12 mouse cellular contexts compared by ENCODE assay signal in genomic region chr4:139432966-139433765, GRCm38 (mm10).
DNase-seq lines count a peak whose midpoint lies in the region; ATAC-seq and TF ChIP-seq lines count a peak whose summit lies in the region.
"Had no signal": no experiment of that assay in that cellular context is flagged by ENCODE, and none has a peak within 500 bp of the region (broad histone marks: within the 10 kb centered on the region; RNA-seq: fewer than 3 reads in every experiment).

No protein-coding gene starts in this region.

- peak; percentile 88 for TF ChIP-seq EP300 in lung, postnatal 0 days (IDR thresholded peaks at IDR 0.05)

- H3K4me2 ChIP-seq in heart, embryonic 14.5 days (ENCODE audit: low read length) = 0 out of 2 replicates have a peak overlapping the region, but pooled peaks have one; percentile 19
- H3K4me2 ChIP-seq in lung, postnatal 0 days (replicated peaks; ENCODE audit: low read depth, low read length) = no peak overlapping the region
- no peak overlapping the region for H3K4me2 ChIP-seq in midbrain, embryonic 13.5 days (replicated peaks)
- H3K4me2 ChIP-seq in midbrain, embryonic 16.5 days (ENCODE audit: low read length) = no peak overlapping the region
- H3K4me2 ChIP-seq: neural tube, embryonic 12.5 days had no signal

- peak; percentile 55; the same call in 1 of the 2 replicates for ATAC-seq in heart, embryonic 14.5 days (ENCODE audit: insufficient number of reproducible peaks, insufficient read depth, low FRiP score, low read depth)
- peak; percentile 76 for ATAC-seq in lung, postnatal 0 days
- ATAC-seq in CD4-positive, CD25-positive, alpha-beta regulatory T cell, adult 4 months = no peak
- ATAC-seq in midbrain, embryonic 13.5 days = no peak
- no peak for ATAC-seq in midbrain, embryonic 16.5 days
- ATAC-seq: forebrain, postnatal 0 days had no signal

- peaks cover 95% of the 10 kb centered on the region for H3K36me3 ChIP-seq in heart, embryonic 14.5 days (ENCODE audit: control insufficient read depth, insufficient read depth, low read length)
- H3K36me3 ChIP-seq in lung, postnatal 0 days (ENCODE audit: insufficient read depth, low read length) = peaks cover 71% of the 10 kb centered on the region
- peaks cover 100% of the 10 kb centered on the region for H3K36me3 ChIP-seq in midbrain, embryonic 13.5 days
- peaks cover 63% of the 10 kb centered on the region for H3K36me3 ChIP-seq in midbrain, embryonic 16.5 days (ENCODE audit: control insufficient read depth, insufficient read depth, low read length)

- peak overlapping the region; percentile 92 for H3K27ac ChIP-seq in heart, embryonic 14.5 days (replicated peaks in 1 of 2; ENCODE audit: control insufficient read depth in 1 of 2, insufficient read depth in 1 of 2, low read depth in 2 of 2, low read length in 2 of 2)
- peak overlapping the region; percentile 74 for H3K27ac ChIP-seq in lung, postnatal 0 days (ENCODE audit: low read length)
- H3K27ac ChIP-seq in midbrain, embryonic 13.5 days = no peak overlapping the region
- no peak overlapping the region for H3K27ac ChIP-seq in midbrain, embryonic 16.5 days (ENCODE audit: low read length)
- H3K27ac ChIP-seq: liver, embryonic 14.5 days; neural tube, embryonic 12.5 days had no signal

- H3K4me3 ChIP-seq in heart, embryonic 14.5 days (ENCODE audit: control insufficient read depth in 1 of 2, insufficient read depth in 1 of 2, low read depth in 1 of 2, low read length in 2 of 2) = no peak overlapping the region
- no peak overlapping the region for H3K4me3 ChIP-seq in lung, postnatal 0 days (ENCODE audit: low read depth, low read length)
- no peak overlapping the region for H3K4me3 ChIP-seq in midbrain, embryonic 13.5 days (replicated peaks)
- no peak overlapping the region for H3K4me3 ChIP-seq in midbrain, embryonic 16.5 days (ENCODE audit: low read depth, low read length)
- H3K4me3 ChIP-seq: neural tube, embryonic 12.5 days had no signal

- DNase-seq in left cerebral cortex, adult 11 months (ENCODE audit: low spot score) = peak; percentile 21
- no peak for DNase-seq in left cerebral cortex, postnatal 10 days (ENCODE audit: extremely low spot score in 1 of 2, low spot score in 2 of 2)
- DNase-seq in cerebellum, postnatal 25 days = peak; percentile 47 to 66
- DNase-seq in lung, postnatal 0 days (ENCODE audit: low spot score) = peak; percentile 75
- DNase-seq: forebrain, postnatal 0 days; kidney, adult 11 months had no signal

- H3K4me1 ChIP-seq in heart, embryonic 14.5 days (ENCODE audit: control insufficient read depth in 2 of 2, insufficient read depth in 2 of 2, low read length in 2 of 2) = peaks cover 21 to 31% of the 10 kb centered on the region in 2 experiments
- no peaks in the 10 kb centered on the region for H3K4me1 ChIP-seq in lung, postnatal 0 days (ENCODE audit: insufficient read depth, low read depth, low read length)
- no peaks in the 10 kb centered on the region for H3K4me1 ChIP-seq in midbrain, embryonic 13.5 days (replicated peaks)
- no peaks in the 10 kb centered on the region for H3K4me1 ChIP-seq in midbrain, embryonic 16.5 days (ENCODE audit: control insufficient read depth, insufficient read depth, low read length)
- H3K4me1 ChIP-seq: neural tube, embryonic 12.5 days had no signal

- no peaks in the 10 kb centered on the region for H3K27me3 ChIP-seq in heart, embryonic 14.5 days (ENCODE audit: control insufficient read depth, insufficient read depth, low read length)
- no peaks in the 10 kb centered on the region for H3K27me3 ChIP-seq in lung, postnatal 0 days (replicated peaks; ENCODE audit: insufficient read depth, low read length)
- H3K27me3 ChIP-seq in midbrain, embryonic 13.5 days = no peaks in the 10 kb centered on the region
- no peaks in the 10 kb centered on the region for H3K27me3 ChIP-seq in midbrain, embryonic 16.5 days (ENCODE audit: control insufficient read depth, insufficient read depth, low read depth, low read length)
- H3K27me3 ChIP-seq: neural tube, embryonic 12.5 days had no signal

- TF ChIP-seq CTCF in lung, postnatal 0 days (IDR thresholded peaks at IDR 0.05) = no peak

- H3K9ac ChIP-seq in heart, embryonic 14.5 days (ENCODE audit: low read length) = peak overlapping the region; percentile 53
- no peak overlapping the region for H3K9ac ChIP-seq in lung, postnatal 0 days (replicated peaks; ENCODE audit: low read depth)
- no peak overlapping the region for H3K9ac ChIP-seq in midbrain, embryonic 13.5 days (replicated peaks)
- no peak overlapping the region for H3K9ac ChIP-seq in midbrain, embryonic 16.5 days (ENCODE audit: low read depth, low read length)
- H3K9ac ChIP-seq: forebrain, postnatal 0 days; liver, embryonic 14.5 days; neural tube, embryonic 12.5 days had no signal

- 52% methylated on average over 15 of the region's 15 CpGs for WGBS in heart, embryonic 14.5 days
- WGBS in lung, postnatal 0 days = 70% methylated on average over 15 of the region's 15 CpGs
- 91% methylated on average over 15 of the region's 15 CpGs for WGBS in midbrain, embryonic 13.5 days
- 84% methylated on average over 15 of the region's 15 CpGs for WGBS in midbrain, embryonic 16.5 days

- H3K9me3 ChIP-seq in heart, embryonic 14.5 days (ENCODE audit: control insufficient read depth, low read length) = no peaks in the 10 kb centered on the region
- no peaks in the 10 kb centered on the region for H3K9me3 ChIP-seq in lung, postnatal 0 days (ENCODE audit: low read length)
- H3K9me3 ChIP-seq in midbrain, embryonic 13.5 days = no peaks in the 10 kb centered on the region
- H3K9me3 ChIP-seq in midbrain, embryonic 16.5 days (replicated peaks; ENCODE audit: control insufficient read depth, low read length, poor library complexity, severe bottlenecking) = no peaks in the 10 kb centered on the region
- H3K9me3 ChIP-seq: neural tube, embryonic 12.5 days had no signal

- intact Hi-C loops in left cerebral cortex, postnatal 10 days (cut with DNase I) = loop anchor here (5.0 kb wide), 1 partner anchor 34 kb away; no protein-coding TSS in a partner anchor

Comparison
In these comparisons a context has a peak if more than half of its experiments do, and no peak if none do; other contexts are left out.
1. DNase-seq: peak in left cerebral cortex, adult 11 months (single experiment), cerebellum, postnatal 25 days (2 of 2) and lung, postnatal 0 days (single experiment); none in left cerebral cortex, postnatal 10 days (0 of 2).
2. ATAC-seq: peak in heart, embryonic 14.5 days (single experiment) and lung, postnatal 0 days (single experiment); none in CD4-positive, CD25-positive, alpha-beta regulatory T cell, adult 4 months (single experiment), midbrain, embryonic 13.5 days (single experiment) and midbrain, embryonic 16.5 days (single experiment).
3. H3K27ac ChIP-seq: peak in heart, embryonic 14.5 days (2 of 2) and lung, postnatal 0 days (single experiment); none in midbrain, embryonic 13.5 days (single experiment) and midbrain, embryonic 16.5 days (single experiment).